Mouse (Mus musculus) mouse trophoblast stem cell (cell line): ENCODE measurements around the gene Cutal.

Experiments used
- in situ Hi-C, 2 experiments: fragments of 300-500 bp; cut with MseI, MboI; formaldehyde crosslinking; loops; 2 replicates in 1 of 2; 3 replicates in 1 of 2; pipeline ENCODE4 v1.15.1; 2025

Gene Cutal

DNA sequence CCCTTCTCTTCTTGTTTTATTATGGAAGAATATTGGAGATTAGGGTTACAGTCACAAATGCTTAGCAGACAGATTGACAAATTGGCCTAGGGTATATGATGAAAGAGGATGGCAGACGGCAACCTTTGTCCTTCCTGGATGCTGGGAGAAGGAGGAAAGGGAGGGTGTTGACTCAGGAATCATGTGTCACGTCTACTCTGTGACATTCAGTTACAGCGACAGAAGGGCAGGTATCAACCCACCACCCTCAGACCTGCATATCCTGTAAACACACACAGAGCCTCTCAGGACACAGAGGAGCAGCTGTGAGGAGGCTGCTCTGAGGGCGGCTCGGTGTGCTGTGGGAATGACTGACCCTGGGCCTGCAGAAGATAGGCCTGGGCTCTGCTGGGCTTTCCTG is 9.0 kb downstream of the Cutal start:
- in situ Hi-C loops, result no loop called here

GRCm38 (mm10) chr2:34884186-34884585 is 10.0 kb downstream of the Cutal start:
- in situ Hi-C loops, result no loop called here

DNA sequence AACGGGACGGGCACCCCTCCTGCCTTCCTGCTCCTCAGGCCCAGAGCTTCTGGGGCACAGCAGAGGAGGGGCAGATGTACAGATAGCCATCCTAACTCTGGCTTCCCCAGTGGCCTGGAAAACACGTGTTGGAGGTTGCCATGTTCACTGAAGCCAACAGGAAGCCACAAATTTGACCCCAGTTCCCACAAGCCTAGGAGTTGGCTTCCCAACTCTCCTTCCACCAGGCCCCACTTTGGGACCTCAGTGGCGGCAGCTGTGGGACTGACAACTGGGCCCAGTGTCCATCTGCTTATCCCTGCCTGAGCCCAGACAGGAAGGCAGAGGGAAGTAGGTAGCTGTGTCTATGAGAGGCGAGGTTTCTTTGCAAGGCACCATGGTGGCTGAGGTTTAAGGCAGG is 19.8 kb downstream of the Cutal start:
- in situ Hi-C loops, result no loop called here

GRCm38 (mm10) chr2:34895503-34896113 is 21.4 kb downstream of the Cutal start:
- in situ Hi-C loops, result no loop called here

GRCm38 (mm10) chr2:34896821-34897460 is 22.7 kb downstream of the Cutal start:
- in situ Hi-C loops, result no loop called here

GRCm38 (mm10) chr2:34897820-34898219 is 23.6 kb downstream of the Cutal start:
- in situ Hi-C loops, result no loop called here

GRCm38 (mm10) chr2:34899682-34900081 is 25.5 kb downstream of the Cutal start:
- in situ Hi-C loops, result no loop called here

- in situ Hi-C loops, result no loop called here
Measured at GRCm38 (mm10) chr2:34900412-34900811, 26.2 kb downstream of the Cutal start.

DNA sequence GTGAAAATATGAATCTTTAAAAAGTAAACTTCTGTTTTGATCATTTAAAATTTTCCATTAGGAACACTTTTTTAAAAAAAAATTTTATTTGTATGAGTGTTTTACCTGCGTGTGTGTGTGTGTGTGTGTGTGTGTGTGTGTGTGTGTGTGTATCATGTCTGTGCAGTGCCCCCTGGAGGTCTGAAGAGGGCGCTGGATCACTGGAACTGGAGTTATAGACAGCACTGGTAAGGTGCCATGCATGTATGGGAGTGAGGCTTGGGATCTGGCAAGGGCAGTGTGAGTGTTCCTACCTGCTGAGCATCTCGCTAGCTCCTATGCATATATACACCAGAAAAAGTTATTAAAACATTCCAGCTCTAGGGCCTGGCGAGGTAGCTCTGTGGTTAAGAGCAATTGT is 27.5 kb downstream of the Cutal start:
- in situ Hi-C loops, result no loop called here

- in situ Hi-C loops, result no loop called here
Measured at GRCm38 (mm10) chr2:34902731-34903130, 28.5 kb downstream of the Cutal start.

- in situ Hi-C loops, result no loop called here
Measured at GRCm38 (mm10) chr2:34903191-34903590, 29.0 kb downstream of the Cutal start.

GRCm38 (mm10) chr2:34903652-34904405 is 29.6 kb downstream of the Cutal start:
- in situ Hi-C loops, result no loop called here

- in situ Hi-C loops, result no loop called here
Measured at GRCm38 (mm10) chr2:34904849-34905542, 30.8 kb downstream of the Cutal start.

DNA sequence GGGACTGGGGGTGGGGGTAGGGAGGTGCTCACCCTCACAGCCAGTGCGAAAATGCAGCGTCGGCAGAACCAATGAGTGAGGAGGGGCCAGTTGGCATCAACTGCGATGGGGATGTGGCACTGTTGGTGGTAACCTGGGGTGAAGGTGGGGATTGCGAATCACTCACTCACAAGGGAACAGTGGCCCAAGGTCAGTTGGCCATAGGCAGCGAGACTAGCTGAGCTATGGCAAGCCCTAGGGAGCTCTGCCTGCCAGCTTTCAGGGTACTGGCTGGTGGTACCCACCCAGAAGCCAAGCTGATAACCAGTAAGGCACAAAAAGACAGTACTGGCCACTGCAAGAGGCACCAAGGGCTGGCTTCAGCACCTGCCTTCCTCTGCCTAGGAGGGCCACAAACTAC is 32.2 kb downstream of the Cutal start:
- in situ Hi-C loops, result no loop called here

GRCm38 (mm10) chr2:34906861-34907604 is 32.8 kb downstream of the Cutal start:
- in situ Hi-C loops, result no loop called here

DNA sequence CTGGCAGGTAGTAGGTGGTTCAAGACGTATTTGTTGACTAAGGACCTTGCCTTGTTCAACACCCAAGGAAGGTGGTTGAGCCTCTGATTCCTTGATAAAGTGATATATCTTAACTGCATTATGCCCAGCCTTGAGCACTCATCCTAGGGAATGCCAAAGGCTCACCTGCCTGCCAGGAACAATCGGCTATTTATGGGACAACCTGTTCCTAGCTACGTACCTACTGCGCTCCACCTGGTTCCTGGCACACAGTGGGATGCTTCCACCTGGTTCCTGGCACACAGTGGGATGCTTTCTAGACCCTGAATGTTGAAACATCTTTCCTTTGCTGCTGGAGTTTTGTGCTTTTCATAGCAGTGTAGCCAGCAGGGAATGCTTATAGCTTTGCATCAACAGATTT is 35.5 kb downstream of the Cutal start:
- in situ Hi-C loops, result no loop called here

- in situ Hi-C loops, result no loop called here
Measured at GRCm38 (mm10) chr2:34911871-34912270, 37.7 kb downstream of the Cutal start.

DNA sequence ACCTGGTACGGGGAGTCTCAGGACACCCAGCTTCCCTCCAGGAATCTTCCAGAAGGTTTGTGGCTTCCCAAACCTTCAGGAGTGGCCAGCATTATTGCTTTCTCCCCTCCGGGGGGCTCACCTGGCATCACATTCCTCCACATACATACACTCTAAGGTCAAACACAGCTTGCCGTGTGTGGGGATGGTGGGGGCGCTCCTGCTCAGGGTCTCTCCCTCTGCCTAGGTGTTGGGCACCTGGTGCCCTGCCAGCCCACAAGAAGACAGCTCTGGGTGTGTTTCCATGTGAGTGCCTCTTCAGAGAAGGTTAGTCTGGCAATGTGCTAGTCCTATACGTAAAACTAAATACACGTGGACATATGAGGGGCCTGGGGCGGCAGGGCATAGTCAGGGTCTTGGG is 38.4 kb downstream of the Cutal start:
- in situ Hi-C loops, result no loop called here

GRCm38 (mm10) chr2:34913218-34914068 is 39.2 kb downstream of the Cutal start, which contains the start of gene Phf19:
Gene Phf19, minus strand, starts transcription at chr2:34914026.
- in situ Hi-C loops, result no loop called here

DNA sequence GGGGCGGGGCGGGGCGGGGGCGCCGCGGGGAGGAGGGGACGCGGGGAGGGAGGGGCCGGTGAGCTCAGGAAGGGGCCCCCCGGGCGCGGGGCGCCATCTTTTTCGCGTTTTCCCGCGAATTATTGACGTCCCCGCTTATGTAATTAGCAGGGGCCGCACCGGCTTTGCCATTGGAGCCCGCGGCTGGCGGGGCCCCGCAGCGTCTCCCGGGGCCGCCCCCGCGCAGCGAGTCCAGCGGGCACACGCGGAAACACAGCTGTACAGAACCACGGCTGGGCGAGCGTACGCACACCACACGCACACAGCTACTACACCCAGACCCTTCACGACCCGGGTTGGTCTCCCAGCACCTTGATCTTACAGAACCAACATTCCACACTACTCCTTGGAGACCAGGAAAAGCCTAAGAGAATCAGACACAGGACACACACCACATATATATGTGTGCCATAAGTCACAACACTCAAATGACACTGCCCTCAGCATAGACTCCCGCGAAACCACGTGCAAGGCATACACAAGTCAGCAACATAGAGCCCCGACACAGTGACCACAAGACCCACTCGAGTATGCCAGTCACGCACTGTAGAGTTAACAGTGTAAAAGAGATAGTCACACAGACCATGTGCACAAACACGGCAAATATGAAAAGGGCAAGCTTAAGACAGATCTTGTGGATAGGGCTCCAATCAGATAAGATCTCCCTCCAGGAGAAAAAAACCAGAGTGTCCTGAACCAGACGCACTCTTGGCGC is 40.0 kb downstream of the Cutal start:
- in situ Hi-C loops, result no loop called here
